Mouse (Mus musculus) embryonic facial prominence, embryonic 14.5 days (tissue): ENCODE results near the gene Ifih1. TPM values are rescaled to one million over a fixed set of nuclear protein-coding genes. Genes with fewer than 3 reads are reported as not detected.
A peak's percentile ranks its signal among the peaks of the same experiment; 100 is the strongest.

Experiments
- ATAC-seq: fragments of 200-750 bp; cut with Nextera tagmentation; 2 replicates; pipeline ENCODE4 v1.8.0; 2017; ENCODE audit warnings: low read depth, moderate number of reproducible peaks, moderate TSS enrichment
- DNase-seq: peaks from one replicate; pipeline ENCODE4 v3.0.0-alpha.2; 2015; ENCODE audit warnings: low spot score
- H3K27ac ChIP-seq: fragments of 300-500 bp; sonication (generic); replicated peaks from 2 replicates; pipeline ENCODE4 v1.5.1; 2014; ENCODE audit warnings: low read depth, mild to moderate bottlenecking, low read length, moderate library complexity
- H3K27me3 ChIP-seq: fragments of 300-500 bp; sonication (generic); replicated peaks from 2 replicates; pipeline ENCODE4 v1.6.1; 2014; ENCODE audit warnings: low read length; ENCODE audit not compliant: control insufficient read depth, insufficient read depth
- H3K36me3 ChIP-seq: fragments of 300-500 bp; sonication (generic); 2 replicates; pipeline ENCODE4 v1.6.1; 2014; ENCODE audit warnings: low read length, mixed read lengths; ENCODE audit not compliant: control insufficient read depth, insufficient read depth
- H3K4me1 ChIP-seq: fragments of 300-500 bp; sonication (generic); 2 replicates; pipeline ENCODE4 v1.6.1; 2014; ENCODE audit warnings: antibody characterized with exemption, low read length; ENCODE audit not compliant: control insufficient read depth, insufficient read depth
- H3K4me2 ChIP-seq: fragments of 300-500 bp; sonication (generic); 2 replicates; pipeline ENCODE4 v1.6.1; 2014; ENCODE audit warnings: low read depth, mild to moderate bottlenecking, low read length, moderate library complexity, mixed read lengths
- H3K4me3 ChIP-seq: fragments of 300-500 bp; sonication (generic); 2 replicates; pipeline ENCODE4 v1.5.1; 2014; ENCODE audit warnings: low read depth, mild to moderate bottlenecking, low read length
- H3K9ac ChIP-seq: fragments of 300-500 bp; sonication (generic); 2 replicates; pipeline ENCODE4 v1.6.1; 2014; ENCODE audit warnings: low read depth, mild to moderate bottlenecking, low read length, moderate library complexity, mixed read lengths
- H3K9me3 ChIP-seq: fragments of 300-500 bp; sonication (generic); 2 replicates; pipeline ENCODE4 v1.6.1; 2016; ENCODE audit warnings: low read length; ENCODE audit not compliant: control insufficient read depth
- WGBS: fragments of 180-500 bp; shearing (Covaris S2); extraction: QIAGEN DNeasy Blood & Tissue Kit; methylation state at CpG from one replicate; pipeline ENCODE4 v1.1.7; 2014; 5-methylcytosine and 5-hydroxymethylcytosine counted together
- polyA plus RNA-seq: library from polyadenylated mRNA; unstranded; fragments of >200 nt; fragmentation: Nextera tagmentation; extraction: Ambion mirVana; gene quantifications from 2 replicates; pipeline ENCODE4 v1.2.1, GENCODE M21; 2014

Ifih1 gene
- polyA plus RNA-seq, 1 experiment from 2014 or later: 2.9 TPM

GRCm38 (mm10) chr2:62664839-62665238 lies 18.8 kb upstream of the Ifih1 start:
- Histone ChIP-seq H3K4me2 (peak overlapping the region; percentile 87; the same call in 1 of the 2 replicates), H3K4me1 (no peaks in the 10 kb centered on the region), H3K9ac (no peak overlapping the region), H3K27me3 (peaks cover 3% of the 10 kb centered on the region; the same call in 1 of the 2 replicates), H3K36me3 (no peaks in the 10 kb centered on the region), H3K27ac (no peak overlapping the region), H3K4me3 (peak overlapping the region; percentile 59), H3K9me3 (no peaks in the 10 kb centered on the region)
- WGBS: 63% methylated on average over 7 of the region's 7 CpGs
- no peak for ATAC-seq
- no peak for DNase-seq

- H3K9ac ChIP-seq: peak within 1 kb of the TSS; percentile 51
- H3K4me3 ChIP-seq: peak within 1 kb of the TSS; percentile 59
- no peaks in the 10 kb centered on the region for H3K9me3 ChIP-seq
- WGBS: 3% methylated on average over 16 of the region's 43 CpGs
- H3K4me2 ChIP-seq: peak within 1 kb of the TSS; percentile 87
- no peaks in the 10 kb centered on the region for H3K36me3 ChIP-seq
- no peaks in the 10 kb centered on the region for H3K4me1 ChIP-seq
- H3K27ac ChIP-seq: no peak within 1 kb of the TSS
- ATAC-seq (peak; percentile 98), DNase-seq (peak; percentile 85)
- H3K27me3 ChIP-seq: peaks cover 3% of the 10 kb centered on the region; the same call in 1 of the 2 replicates
These were observed 18.1 kb upstream of the Ifih1 start, which contains the start of gene Gca for GRCm38 (mm10) chr2:62664135-62664670. TSS of gene Gca (plus strand) at chr2:62664285.

- WGBS: 83% methylated on average over 3 of the region's 3 CpGs
These were observed 16.5 kb upstream of the Ifih1 start for GRCm38 (mm10) chr2:62662560-62662959.

GRCm38 (mm10) chr2:62660565-62660964 lies 14.5 kb upstream of the Ifih1 start:
- no peak overlapping the region for H3K4me3 ChIP-seq
- no peak overlapping the region for H3K9ac ChIP-seq
- H3K4me1 ChIP-seq: no peaks in the 10 kb centered on the region
- no peak overlapping the region for H3K4me2 ChIP-seq
- no peak overlapping the region for H3K27ac ChIP-seq
- H3K9me3 ChIP-seq: no peaks in the 10 kb centered on the region
- 52% methylated on average over 6 of the region's 6 CpGs for WGBS
- ATAC-seq (no peak), DNase-seq (no peak)
- H3K36me3 ChIP-seq: no peaks in the 10 kb centered on the region
- peaks cover 3% of the 10 kb centered on the region; the same call in 1 of the 2 replicates for H3K27me3 ChIP-seq

More at GRCm38 (mm10) chr2:62662560-62662959, 16.5 kb upstream of the Ifih1 start:
- Histone ChIP-seq H3K27me3 (peaks cover 3% of the 10 kb centered on the region; the same call in 1 of the 2 replicates), H3K4me2 (no peak overlapping the region), H3K9ac (no peak overlapping the region), H3K4me1 (no peaks in the 10 kb centered on the region), H3K27ac (no peak overlapping the region), H3K4me3 (no peak overlapping the region), H3K9me3 (no peaks in the 10 kb centered on the region), H3K36me3 (no peaks in the 10 kb centered on the region)
- ATAC-seq (no peak), DNase-seq (no peak)

GRCm38 (mm10) chr2:62656072-62656471 lies 10.0 kb upstream of the Ifih1 start:
- no peaks in the 10 kb centered on the region for H3K36me3 ChIP-seq
- DNase-seq (no peak), ATAC-seq (no peak)
- no peak overlapping the region for H3K4me3 ChIP-seq
- no peak overlapping the region for H3K9ac ChIP-seq
- H3K4me2 ChIP-seq: no peak overlapping the region
- no peak overlapping the region for H3K27ac ChIP-seq
- 69% methylated on average over 1 of the region's 1 CpGs for WGBS
- H3K27me3 ChIP-seq: no peaks in the 10 kb centered on the region
- no peaks in the 10 kb centered on the region for H3K9me3 ChIP-seq
- H3K4me1 ChIP-seq: no peaks in the 10 kb centered on the region

GRCm38 (mm10) chr2:62654519-62655338 lies 8.7 kb upstream of the Ifih1 start:
- H3K9ac ChIP-seq: no peak overlapping the region
- WGBS: 49% methylated on average over 7 of the region's 7 CpGs
- H3K4me1 ChIP-seq: no peaks in the 10 kb centered on the region
- H3K4me2 ChIP-seq: no peak overlapping the region
- H3K36me3 ChIP-seq: no peaks in the 10 kb centered on the region
- H3K27ac ChIP-seq: no peak overlapping the region
- no peaks in the 10 kb centered on the region for H3K27me3 ChIP-seq
- H3K9me3 ChIP-seq: no peaks in the 10 kb centered on the region
- DNase-seq: peak; percentile 77
- no peak for ATAC-seq
- H3K4me3 ChIP-seq: no peak overlapping the region

GRCm38 (mm10) chr2:62652466-62652865 lies 6.4 kb upstream of the Ifih1 start:
- Histone ChIP-seq H3K4me2 (no peak overlapping the region), H3K9me3 (no peaks in the 10 kb centered on the region), H3K4me3 (no peak overlapping the region), H3K9ac (no peak overlapping the region), H3K27ac (no peak overlapping the region), H3K4me1 (no peaks in the 10 kb centered on the region), H3K36me3 (no peaks in the 10 kb centered on the region), H3K27me3 (no peaks in the 10 kb centered on the region)
- ATAC-seq: no peak
- WGBS: 78% methylated on average over 4 of the region's 4 CpGs
- DNase-seq: no peak

- Histone ChIP-seq H3K36me3 (no peaks in the 10 kb centered on the region), H3K9ac (no peak overlapping the region), H3K4me2 (no peak overlapping the region), H3K27ac (no peak overlapping the region), H3K27me3 (no peaks in the 10 kb centered on the region), H3K4me3 (no peak overlapping the region), H3K9me3 (no peaks in the 10 kb centered on the region), H3K4me1 (peaks cover 2% of the 10 kb centered on the region; the same call in 1 of the 2 replicates)
- WGBS: 76% methylated on average over 4 of the region's 4 CpGs
- no peak for ATAC-seq
- DNase-seq: no peak
These were observed 5.8 kb upstream of the Ifih1 start for GRCm38 (mm10) chr2:62651890-62652289.
